Mouse (Mus musculus): ENCODE results near the gene Zfp385b.

The Zfp385b gene

DNA sequence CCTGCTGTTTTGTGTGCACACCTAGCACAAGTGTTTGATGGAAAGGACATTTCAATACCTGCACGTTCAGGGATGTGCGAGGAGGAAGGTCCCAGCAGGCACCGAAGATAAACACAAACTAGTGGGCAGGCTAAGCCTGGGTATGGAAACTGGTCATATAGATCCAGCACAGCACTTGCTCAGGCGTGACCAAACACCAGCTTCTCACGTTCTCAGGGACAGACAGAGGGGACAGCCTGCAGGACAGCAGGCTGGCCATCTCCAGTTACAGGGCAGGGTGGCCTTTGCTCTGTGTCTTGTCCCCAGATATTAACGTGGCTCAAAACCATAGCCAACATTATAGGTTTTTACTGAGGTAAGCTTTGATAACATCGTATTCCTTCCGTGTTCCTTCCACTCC is 128.3 kb downstream of the Zfp385b start:
- DNase-seq: no peak

DNA sequence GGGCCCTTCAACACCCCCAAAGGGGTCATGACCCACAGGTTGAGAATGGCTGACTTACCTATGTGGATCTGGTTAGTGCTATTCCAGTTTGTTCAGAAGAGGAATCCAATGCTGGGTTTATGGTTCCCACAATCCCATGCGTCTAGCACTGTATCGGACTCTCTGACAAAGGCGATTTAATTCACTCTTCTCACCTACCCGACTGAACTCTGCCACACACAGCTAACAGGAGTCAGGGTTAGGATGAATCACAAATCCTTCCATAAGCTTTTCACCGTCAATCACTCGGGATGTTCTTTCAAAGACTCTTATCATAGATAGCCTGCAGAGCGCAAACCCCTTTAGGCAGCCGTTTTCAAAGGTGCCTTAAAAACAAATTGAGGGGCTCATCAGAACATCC is 129.1 kb downstream of the Zfp385b start:
- DNase-seq: no peak

DNA sequence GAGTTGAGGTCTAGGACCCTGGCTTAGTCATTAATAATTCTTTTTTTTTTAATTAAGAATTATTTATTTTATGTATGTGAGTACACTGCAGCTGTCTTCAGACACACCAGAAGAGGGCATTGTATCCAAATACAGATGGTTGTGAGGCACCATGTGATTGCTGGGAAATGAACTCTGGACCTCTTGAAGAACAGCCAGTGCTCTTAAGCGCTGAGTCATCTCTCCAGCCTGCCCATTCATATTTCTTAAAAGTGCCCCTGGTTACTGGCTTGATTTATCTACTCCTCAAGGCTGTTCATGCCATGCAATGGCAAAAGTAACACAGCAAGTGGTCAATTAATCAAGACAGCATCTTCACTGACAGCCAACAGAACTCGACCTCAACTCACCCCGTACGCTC is 130.8 kb downstream of the Zfp385b start:
- DNase-seq: no peak

DNA sequence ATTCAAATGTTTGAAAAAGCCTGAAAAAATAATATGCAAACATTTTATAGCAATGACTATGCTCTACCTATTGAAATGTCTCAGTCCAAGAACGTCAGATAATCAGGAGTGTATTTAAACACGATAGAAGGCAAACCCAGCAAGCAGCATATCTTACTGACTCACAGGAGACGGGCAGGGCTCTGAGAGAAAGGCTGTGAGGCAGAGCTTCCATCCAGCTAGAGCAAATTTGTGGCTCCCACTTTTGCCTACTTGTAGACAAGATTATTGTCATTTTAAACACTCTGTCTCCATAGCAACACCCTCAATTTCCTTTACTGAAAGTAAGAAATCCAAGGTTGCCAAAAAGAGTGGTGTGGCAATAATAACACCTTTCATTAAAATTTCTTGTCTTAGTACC is 135.4 kb downstream of the Zfp385b start:
- DNase-seq: no peak

DNA sequence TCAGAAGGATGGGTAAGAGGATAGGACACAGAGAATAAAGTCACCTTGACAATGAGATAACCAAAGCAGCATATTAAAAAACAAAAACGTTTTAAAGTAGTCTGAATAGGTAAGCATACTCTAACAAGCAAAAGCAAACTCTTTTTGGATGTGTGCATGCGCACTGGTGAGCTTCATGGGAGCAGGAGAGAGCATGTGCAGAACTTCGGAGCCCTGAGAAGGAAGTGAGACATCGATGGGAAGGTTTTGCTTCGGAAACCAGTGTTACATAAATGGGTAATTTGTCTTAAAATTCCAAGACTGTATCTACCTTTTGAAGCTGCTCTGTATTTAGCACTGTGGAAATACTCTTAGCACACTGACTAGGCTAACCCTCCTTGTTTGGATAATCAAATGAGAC is 137.2 kb downstream of the Zfp385b start:
- no peak for DNase-seq

DNA sequence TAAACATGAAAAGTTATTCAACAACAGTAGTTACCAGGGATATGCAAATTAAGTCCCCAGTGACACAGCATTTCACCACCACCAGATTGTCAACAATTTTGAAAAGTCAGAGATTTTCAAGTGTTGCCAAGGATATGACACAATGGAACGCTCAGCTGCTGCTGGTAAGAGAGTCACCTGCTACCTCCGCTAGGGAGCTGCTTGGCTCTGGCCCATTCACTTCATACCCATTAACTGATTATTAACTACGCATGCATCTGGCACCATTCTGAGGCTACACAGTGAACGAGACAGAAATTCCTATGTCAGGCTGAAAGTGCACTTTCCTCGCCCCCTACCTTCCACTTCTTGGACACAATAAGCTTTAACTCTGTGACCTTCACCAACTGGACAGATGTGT is 137.7 kb downstream of the Zfp385b start:
- peak in 1 of 2 experiments; percentile 3 for DNase-seq

DNA sequence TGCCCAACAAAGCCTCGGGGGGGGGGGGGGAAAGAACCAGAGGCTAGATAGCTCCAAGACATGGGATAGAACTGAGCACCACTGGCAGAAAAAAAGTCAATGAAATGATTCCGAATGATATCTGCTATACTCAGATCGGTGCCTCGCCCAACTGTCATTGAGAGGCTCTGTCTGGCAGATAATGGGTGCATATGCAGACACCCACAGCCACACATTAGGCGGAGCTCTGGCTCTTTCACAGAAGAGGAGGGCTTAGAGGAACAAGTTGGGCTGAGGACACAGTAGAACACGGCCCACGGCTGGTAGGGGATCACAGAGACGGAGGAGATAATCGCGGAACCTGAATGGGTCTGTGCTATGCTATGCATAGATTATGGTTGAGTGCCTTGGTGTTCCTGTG is 145.7 kb downstream of the Zfp385b start:
- no peak for DNase-seq

DNA sequence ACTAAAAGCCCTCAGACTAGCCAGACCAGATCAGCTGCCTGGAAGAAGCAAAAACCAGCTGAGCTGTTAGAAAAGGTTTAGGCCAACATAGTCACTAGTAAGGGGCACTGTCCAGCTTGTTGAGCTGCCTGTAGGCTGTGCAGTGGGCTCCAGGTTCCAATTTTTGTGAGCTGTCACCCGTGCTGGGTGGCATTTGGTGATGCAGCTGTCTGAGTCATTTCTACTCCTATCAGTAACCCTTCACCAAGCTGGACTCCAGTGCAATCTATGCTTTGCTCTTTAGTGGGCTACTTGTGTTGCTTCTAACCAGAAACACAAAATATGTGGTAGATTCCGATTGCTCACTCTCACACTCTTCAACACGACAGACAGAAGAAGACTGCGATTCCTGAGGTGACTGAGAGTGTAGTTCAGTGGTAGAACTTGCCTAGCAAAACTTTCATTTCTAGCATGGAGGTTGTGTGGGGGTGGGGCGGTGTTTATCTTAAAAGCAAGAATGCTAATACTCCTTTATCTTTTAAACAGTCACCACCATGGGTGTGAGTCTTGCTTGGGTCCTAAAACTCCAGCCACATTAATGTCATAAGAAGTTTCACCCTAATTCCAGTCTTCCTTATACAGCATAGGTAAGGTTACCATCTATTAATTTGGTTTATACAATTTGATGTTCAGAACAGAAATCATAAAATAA is 147.1 kb downstream of the Zfp385b start:
- no peak for DNase-seq

DNA sequence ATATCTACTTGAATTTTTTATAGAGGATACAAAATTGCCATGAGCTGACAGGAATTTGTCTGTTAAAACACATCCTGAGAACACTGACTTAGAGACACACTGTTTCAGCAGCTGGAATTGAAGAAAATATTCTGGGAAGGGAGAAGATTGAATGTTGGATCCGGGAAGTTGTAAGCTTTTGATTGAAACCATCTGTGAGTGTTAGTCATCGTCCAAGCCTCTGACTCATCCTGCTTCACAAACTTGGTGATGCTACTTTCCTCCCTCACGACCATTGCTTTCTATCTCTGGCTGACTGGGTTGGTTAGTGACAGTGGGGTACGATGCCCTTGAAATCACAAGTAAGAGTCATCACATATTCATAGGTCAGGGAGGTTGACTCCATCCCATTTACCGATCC is 157.3 kb downstream of the Zfp385b start:
- DNase-seq: peak in 1 of 2 experiments; percentile 6

DNA sequence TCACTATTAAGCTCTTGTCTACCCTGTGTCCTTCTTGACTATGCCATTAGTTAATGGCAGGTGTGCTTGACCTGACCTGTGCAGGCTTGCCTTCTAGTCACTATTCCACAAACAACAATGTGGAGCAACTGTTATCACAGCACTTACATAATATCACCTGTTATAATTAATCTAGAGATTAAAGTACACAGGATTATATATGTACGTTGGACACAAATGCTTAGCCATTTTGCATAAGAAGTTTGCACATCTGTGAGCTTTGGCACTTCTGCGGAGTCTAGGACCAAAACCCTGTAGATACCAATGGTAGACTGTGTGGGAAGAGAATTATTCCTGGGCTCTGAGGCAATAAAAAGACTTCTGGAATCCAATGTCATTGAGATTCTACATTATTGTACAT is 165.8 kb downstream of the Zfp385b start:
- no peak for DNase-seq

DNA sequence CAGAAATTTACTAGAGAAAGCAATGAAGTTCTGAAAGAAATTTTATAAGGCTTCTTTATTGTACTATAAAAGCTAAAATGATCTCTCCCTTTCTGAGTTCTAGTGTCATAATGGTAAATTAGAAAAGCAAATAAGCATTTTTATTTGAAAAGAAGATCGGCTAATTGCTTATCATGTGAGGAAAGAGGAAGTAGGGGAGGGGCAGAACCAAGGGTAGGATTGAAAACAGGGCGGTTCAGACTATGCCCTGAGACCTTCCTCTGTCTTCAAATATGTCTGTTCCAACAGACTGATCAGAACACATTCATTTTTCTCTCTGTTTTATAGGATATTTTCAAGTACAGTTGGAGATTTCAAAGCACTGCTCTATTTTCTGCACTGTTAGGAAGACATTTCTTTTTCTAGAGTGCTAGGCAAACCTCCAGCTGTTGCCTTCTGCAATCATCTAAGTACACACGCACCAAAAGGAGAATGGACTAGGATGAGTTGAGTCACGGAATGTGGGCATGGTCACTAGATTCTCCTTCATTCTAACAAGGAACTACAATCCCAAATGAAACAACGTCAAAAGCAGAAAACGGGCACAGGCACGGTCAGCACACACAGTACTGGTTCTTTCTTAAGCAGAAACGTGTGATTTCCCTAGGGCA is 177.8 kb downstream of the Zfp385b start:
- no peak for DNase-seq

DNA sequence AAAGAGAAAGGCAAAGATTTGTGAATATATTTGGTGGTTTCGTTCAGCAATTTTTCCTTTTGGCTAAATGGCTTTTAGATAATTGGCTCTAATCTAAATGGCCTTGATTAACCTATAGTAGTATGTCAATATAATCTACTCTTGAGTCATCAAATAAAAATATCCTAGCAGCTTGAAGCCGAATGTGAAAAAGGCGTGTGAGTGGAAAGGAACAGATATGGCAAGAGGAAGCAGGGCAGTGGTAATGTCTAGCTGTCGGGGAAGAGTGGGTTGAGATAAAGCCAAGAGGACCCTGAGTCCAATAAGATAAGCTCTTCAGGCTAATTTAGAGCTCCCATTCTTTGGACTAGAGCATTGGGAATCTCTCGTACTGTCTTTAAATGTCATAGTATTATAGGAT is 179.4 kb downstream of the Zfp385b start:
- no peak for DNase-seq

DNA sequence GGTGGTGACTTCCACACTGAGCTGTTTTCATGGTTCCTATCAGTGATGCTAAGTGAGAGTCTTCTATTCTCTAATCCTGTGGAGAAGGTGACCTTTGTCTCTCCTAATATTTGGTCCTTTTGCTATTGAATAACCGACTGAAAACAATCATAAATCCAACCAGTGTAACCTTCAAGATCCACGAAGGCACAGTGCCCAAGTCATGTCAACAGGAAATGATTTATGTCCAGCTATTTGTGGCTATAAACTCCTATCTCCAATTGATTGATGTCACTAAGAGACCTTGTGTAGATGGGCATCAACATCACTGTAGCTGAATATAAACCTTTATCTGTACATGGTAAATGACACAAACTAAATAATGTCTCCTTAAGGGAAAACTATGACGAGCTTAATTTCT is 187.8 kb downstream of the Zfp385b start:
- no peak for DNase-seq

DNA sequence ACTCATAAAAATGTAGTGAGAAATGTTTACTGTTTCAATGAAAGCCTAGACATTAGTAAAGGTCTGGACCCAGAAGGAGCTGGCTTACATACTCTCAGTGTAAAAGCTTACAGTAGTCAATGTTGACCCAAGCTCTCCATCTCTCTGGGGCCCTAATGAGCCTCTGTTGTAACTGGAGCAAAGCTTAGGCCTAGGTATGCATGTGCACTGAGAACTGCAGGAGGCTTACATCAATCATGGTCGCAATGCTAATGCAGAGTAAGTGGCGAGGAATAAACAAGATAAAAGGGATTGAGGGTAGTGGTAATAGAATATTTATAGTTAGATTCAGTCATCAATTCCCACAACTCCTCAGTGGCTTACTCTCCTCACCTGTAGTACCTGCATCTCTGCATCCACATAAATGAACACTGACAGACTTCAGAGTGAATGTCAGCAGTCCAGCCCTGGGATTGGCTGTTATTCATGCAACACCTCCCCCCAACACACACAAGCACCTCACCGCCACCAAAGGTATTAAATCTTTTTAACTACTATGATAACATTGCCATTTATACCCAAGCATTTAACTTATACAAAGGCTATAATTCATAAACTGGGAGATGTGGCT is 191.7 kb downstream of the Zfp385b start:
- no peak for DNase-seq

DNA sequence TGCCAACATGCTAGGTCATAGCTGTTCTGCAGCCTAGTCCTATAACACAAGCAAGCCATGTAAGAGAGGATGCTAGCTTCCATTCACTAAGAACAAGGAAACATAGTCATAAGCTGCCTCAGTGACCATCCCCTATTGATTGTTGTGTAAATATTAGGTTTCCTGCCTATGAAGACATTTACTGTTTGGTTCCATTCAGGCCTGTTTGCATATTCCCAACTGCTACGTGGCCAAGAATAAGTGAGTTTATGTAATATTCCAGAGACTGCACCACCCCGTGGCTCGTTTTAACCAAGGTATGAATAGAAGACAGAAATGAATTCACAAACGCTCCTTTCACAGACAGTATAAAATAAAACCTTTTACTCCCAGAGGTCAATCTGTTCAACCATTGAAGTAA is 200.8 kb downstream of the Zfp385b start:
- no peak for DNase-seq

DNA sequence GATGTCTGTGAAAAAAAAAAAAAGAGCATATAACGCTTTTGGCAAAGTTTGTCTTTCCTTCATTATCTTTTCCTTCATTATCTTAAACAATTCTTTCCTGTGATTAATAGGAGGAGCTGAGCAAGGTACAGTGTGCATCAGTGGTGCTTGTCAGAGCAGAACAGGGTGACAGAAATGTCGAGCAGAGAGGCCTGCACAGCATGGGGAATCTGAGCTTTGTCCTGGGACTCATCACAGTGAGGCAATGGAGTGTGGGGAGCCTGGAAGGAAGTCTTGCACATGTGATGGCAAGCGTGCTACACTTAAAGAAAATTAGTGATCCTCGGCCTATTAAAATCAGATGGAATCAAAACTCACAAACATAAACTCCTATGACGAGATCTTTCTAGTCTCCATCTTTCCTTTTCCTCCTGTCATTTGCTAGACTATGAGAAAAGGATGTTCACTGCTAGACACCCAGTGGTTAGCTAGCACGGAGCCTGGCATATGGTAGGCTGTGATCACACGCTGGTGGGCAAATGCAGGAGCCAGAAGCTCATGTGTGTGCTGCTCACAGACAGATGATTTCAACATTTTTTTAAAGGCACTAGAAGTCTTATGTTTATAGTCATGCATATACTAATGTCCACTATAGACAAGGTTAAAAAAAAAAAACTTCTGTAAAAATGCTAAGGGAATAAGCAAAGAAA is 209.0 kb downstream of the Zfp385b start:
- no peak for DNase-seq

DNA sequence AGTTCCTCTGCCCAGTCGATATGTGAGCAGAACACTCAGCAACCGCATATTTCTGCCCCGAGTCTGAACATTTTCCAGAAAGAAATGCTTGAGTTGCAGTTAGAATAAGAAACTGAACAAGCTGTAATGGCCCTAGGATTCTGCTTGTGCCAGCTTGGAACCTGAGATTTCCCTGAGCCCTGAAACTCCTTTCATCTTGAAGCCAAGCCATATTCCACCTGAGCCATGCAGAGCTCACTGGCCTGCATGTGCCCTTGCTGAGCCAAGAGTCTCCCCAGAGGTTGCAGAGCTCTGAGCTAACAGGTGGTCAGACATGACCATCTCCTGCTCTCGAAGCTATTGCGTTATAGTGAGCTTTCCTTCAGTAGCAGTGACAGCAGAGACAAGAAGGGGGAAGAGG is 210.0 kb downstream of the Zfp385b start:
- DNase-seq: no peak

DNA sequence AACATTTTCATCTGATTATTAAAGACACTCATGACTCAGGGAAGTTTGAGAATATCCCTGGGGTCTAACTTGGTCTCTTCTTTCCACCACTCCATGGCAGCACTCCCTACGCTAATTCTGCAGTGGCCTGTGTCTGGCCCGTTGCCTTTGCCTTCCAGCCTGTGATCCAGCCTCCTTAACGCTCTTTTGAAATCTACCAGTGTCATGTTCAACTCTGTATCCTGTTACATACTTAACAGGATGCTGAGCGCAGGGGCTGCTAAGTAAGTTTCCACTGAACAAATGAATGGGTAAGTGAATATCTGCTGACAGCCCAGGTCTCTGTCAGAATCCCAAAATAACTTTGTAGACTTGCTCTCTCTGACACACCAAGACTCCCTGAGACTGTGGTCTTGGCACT is 210.8 kb downstream of the Zfp385b start:
- no peak for DNase-seq

DNA sequence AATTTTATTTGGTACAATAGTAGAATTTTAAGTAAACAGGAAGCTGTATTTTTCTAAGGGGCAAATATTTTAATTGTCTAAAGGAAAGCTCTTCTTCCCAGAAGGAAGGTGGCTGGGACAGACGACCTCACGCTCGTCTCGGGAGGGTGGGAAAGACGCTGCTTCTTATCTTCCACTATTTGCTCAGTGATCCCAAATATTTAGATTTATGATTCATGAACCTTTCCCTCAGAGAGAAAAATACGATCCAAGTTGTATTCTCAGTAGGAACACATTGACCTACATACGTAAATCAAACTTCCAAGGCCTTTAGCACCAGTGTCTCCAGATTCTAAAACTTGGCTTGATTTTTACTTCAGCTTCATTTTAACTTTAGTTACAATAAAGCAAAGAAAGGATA is 226.0 kb downstream of the Zfp385b start:
- no peak for DNase-seq

DNA sequence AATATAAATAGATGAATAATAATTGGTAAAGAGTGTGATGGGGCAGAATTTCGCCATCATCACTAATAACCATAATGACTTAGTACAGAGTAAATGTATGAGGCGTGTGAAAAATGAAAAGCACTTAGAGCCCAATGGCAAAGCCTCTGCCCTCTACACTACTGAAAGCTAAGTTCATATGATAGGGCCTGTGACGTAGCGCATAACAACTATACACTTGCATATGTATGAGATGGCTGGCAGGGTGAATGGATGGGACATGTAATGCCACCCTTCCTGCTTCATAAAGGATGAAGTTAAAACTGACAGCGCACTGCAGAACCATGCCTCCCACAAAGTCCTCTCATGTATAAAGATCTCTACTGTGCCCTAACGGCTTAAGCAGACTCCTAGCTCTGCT is 226.9 kb downstream of the Zfp385b start:
- no peak for DNase-seq

DNA sequence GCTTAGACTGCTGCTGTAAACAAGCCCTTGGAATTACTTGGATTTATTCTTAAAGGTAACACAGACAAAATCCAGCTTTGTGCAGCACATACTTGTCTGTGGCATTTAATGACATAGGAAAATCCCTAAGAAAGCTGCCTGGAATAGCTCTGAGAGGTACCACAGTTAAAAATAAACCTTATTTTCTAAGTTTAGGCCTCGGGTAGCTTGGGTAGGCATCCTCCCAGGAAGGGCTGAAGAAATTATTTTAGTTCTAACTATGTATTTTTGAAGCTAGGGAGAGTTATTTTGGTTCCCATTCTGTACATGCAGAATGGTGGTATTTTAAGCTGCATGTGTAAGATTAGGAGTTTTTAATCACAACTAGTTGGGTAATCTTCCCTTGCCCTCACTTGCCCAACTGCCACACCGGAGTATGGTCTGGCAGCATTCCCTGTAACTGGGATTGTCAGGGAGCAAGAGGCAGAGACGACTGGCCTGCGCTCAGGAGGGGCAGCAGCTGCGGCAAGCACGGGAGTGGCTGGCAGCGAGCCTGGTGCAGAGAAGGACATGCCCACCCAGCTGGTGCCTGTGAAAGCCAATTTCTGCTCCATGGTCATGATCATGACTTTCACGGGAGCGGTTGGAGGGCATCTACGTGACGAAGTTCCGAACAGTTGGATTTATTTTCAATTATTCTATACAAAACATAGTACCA is 230.1 kb downstream of the Zfp385b start:
- no peak for DNase-seq

DNA sequence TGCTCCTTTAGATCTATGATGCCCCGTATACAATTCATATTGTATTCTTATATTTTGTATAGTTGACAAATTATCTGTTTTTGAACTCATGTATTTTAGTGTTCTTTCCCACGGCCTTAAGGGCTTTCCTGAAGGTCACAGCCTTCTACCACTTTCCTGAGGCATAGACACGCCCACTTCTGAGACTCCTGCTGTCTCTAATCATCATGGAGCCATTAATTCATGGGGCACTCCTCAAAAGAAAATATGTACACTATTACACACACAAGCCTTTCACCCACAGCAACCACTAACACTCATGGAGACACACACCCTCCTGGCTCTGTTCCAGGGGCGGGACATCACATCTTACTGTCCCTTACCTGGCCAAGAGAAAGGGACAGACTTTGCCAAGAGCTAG is 232.1 kb downstream of the Zfp385b start:
- no peak for DNase-seq
